Mouse (Mus musculus) inflammation-experienced regulatory T-cells, adult 16 weeks (primary cell): ENCODE results near the gene Rbpms2. TPM values are rescaled to one million over a fixed set of nuclear protein-coding genes. Genes with fewer than 3 reads are reported as not detected.

Source experiments
- polyA plus RNA-seq: library from polyadenylated mRNA; unstranded; fragments of 100-300 nt; shearing (Covaris generic); gene quantifications from one replicate; pipeline ENCODE4 v1.2.1, GENCODE M21; 2017

Rbpms2 gene
- polyA plus RNA-seq, result 0.43 TPM

DNA sequence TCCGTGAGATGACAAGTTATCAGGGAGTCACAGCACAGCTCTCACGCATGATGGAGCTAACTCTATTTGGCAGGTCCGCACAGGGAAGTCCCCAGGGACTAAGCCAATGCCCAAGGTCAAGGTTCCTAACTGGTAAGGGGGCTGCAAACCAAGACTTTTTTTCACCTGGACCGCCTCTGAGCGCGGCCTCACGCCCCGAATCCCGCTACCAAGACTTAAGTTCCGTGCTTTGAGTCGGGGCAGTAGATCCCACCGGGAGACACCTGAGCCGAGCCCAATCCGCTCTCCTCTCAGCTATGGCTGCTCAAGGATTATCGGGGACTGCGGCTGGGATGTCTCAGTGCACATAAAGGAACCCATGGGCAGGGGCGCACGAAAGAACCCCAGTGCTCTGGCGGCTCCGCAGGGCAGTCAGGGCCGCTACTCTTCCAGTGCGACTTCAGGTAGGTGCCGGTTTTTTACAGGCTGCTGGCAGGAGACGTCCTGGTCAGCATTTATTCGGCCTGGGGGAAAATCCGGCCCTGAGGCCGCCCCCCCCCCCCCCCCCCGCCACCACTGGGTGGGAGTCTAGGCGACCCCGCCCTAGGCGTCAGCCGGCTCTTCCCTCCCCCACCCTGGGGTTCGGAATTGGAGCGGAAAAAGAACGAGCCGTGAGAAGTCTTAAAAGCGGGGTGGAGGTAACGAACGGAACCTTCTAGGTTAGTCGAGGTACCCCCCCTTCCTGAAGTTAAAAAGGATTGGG lies at the start of gene Rbpms2:
Rbpms2 (plus strand) TSS at position 624 of the 742 bp plus-strand sequence.

DNA sequence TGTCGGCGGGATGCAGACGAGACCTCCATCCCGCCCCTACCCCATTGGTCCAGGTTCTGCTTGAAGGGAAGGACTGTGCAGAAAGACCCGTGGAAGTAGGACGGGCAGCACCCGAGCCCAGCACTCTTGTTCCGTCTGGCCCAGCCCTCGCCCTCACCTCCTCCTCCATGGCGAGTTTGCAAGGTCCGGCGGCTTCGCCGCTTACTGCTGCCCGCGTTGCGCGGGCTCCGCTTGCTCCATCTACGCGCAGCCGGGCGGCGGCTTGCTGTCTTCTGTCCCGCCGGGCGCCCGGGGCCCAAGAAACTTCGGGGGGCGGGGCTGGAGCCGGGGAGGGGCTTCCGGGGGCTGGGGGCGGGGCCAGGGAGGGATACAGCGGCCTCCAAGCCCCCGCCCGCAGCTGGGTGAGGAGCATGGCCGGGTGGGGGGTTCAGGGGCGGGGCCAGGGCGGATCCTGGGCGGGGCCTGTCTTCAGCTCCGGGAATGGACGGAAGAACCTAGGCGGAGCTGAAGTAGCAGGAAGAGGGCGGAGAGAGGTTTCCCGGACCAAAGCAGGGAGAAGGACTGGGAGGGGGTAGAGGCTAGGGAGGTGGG lies 49.6 kb upstream of the Rbpms2 start, which contains the start of gene Plekho2:
Plekho2 (minus strand) TSS at position 260 of the 591 bp plus-strand sequence.

DNA sequence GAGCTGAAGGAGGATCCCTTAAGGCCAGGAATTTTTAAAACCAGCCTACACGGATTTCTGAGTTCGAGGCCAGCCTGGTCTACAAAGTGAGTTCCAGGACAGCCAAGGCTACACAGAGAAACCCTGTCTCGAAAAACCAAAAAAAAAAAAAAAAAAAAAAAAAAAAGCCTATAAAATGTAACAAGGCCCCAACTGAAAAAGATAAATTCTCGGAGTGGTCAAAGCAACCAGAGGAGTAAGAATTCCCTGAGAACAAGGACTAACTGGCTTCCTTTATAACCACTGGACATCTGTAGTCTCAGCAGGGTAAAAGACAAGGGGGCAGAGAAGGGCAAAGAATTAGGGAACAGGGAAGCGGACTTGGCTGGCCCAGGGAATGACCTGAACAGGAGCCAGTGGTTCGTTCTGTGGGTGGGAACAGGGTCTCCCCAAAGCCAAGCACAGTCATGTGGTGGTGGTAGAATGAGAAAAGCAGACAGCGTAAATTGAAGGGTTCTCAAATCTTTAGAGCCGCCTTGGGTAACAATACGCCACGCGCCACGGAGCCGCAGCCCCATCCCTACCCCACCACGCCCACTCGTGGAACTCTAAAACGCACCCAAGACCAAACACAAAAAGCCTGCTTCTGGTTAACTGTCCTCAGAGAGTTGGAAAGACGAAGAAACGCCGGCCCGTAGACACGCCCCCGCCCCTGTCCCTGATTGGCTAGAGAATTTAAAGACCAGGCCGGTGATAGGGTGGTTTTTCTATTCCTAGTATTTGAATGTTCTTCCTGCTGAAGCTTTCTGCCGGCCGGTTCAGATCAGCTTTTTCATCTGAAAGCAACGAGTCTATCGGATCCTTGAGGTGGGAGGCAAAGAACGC lies 42.8 kb upstream of the Rbpms2 start, which contains the start of gene Pif1:
Pif1 (plus strand) TSS at position 755 of the 864 bp plus-strand sequence.

DNA sequence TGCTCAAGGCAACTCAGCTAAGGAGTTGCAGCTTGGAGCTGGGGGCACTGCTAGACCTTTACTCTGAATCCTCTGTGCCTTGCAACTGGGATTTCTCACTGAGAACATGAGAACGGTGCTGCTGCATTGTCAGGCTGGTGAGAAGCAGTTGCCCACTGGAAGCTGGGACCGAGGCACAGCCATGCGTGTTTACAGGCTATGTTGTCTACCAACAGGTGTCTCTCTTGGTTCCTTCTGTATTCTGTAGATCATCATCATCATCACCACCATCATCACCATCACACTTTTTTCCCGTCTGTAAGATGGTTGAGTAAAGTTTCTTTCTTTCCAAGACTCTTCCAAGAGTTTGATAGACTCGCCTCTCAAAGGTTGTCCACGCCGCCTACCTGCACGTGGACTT lies 38.3 kb downstream of the Rbpms2 start, which contains the start of gene Oaz2:
Oaz2 (plus strand) TSS at position 301 of the 400 bp plus-strand sequence.

Other genes with a start within 250 kb of the Rbpms2 start
- not detected for gene Kbtbd13, start 238.0 kb upstream of the Rbpms2 start, polyA plus RNA-seq
- not detected for gene Rasl12, start 231.1 kb upstream of the Rbpms2 start, polyA plus RNA-seq
- not detected for gene Slc51b, start 206.7 kb upstream of the Rbpms2 start, polyA plus RNA-seq
- gene Mtfmt, start 193.9 kb upstream of the Rbpms2 start, polyA plus RNA-seq, result 47.0 TPM
- 109 TPM for gene Spg21, start 168.7 kb upstream of the Rbpms2 start, polyA plus RNA-seq
- not detected for gene Ankdd1a, start 109.5 kb upstream of the Rbpms2 start, polyA plus RNA-seq
- 102 TPM for gene Plekho2, start 49.6 kb upstream of the Rbpms2 start, polyA plus RNA-seq
- 0.54 TPM for gene Pif1, start 42.5 kb upstream of the Rbpms2 start, polyA plus RNA-seq
- gene Oaz2, start 38.4 kb downstream of the Rbpms2 start, polyA plus RNA-seq, result 159 TPM
- gene Zfp609, start 197.9 kb downstream of the Rbpms2 start, polyA plus RNA-seq, result 4.3 TPM